ENCODE assay signal across 9 mouse cellular contexts in the genomic region with DNA sequence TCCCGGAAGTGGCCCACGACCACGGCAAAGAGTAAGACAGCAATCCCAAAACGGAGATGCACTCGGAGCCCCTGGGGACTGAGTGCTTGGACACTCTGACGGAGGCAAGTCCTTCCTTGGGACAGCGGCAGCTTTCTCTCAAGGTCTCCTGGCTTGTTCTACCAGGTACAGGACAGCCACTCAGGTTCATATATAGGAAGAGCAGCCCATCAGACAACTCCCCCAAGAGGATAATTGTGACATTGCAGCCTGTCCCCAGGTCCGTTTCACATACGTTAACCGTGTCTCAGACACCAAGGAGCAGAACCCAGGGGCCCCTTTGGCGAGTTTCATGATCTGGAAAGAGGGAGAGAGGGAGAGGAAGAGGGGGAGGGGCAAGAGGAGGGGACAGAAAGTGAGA. TPM values are rescaled to one million over a fixed set of nuclear protein-coding genes. Genes with fewer than 3 reads are reported as not detected.
A peak's percentile ranks its signal among the peaks of the same experiment; 100 is the strongest.
DNase-seq lines count a peak whose midpoint lies in the region; ATAC-seq and TF ChIP-seq lines count a peak whose summit lies in the region.
"Had no signal": no experiment of that assay in that cellular context is flagged by ENCODE, and none has a peak within 500 bp of the region (broad histone marks: within the 10 kb centered on the region; RNA-seq: fewer than 3 reads in every experiment).

No protein-coding gene starts in this region.

- H3K9ac ChIP-seq in liver, embryonic 16.5 days (ENCODE audit: low read depth, low read length), result no peak overlapping the region
- H3K9ac ChIP-seq: hindbrain, embryonic 15.5 days had no signal

- peak; percentile 63 for ATAC-seq in CD4-positive, CD25-positive, alpha-beta regulatory T cell, adult 4 months
- ATAC-seq in liver, embryonic 16.5 days (ENCODE audit: low read depth), result no peak

- H3K27ac ChIP-seq in layer of hippocampus, adult 2 months, result no peak overlapping the region; the same call in 1 of the 2 replicates
- H3K27ac ChIP-seq in liver, embryonic 16.5 days (ENCODE audit: low read length), result peak overlapping the region; percentile 43; the same call in 1 of the 2 replicates
- H3K27ac ChIP-seq: hindbrain, embryonic 15.5 days had no signal

- no peak overlapping the region for H3K4me3 ChIP-seq in layer of hippocampus, adult 2 months
- no peak overlapping the region for H3K4me3 ChIP-seq in liver, embryonic 16.5 days (ENCODE audit: low read depth, low read length)
- H3K4me3 ChIP-seq: hindbrain, embryonic 15.5 days had no signal

- 36% methylated on average over 11 of the region's 11 CpGs for WGBS in liver, embryonic 16.5 days (ENCODE audit: insufficient replicate concordance)

- no peaks in the 10 kb centered on the region; the same call in 1 of the 2 replicates for H3K9me3 ChIP-seq in liver, embryonic 16.5 days (replicated peaks; ENCODE audit: control insufficient read depth, low read length)
- H3K9me3 ChIP-seq: hindbrain, embryonic 15.5 days had no signal

- H3K4me1 ChIP-seq in liver, embryonic 16.5 days (ENCODE audit: control insufficient read depth, low read depth, low read length), result peaks cover 52% of the 10 kb centered on the region

- peak; percentile 49 for TF ChIP-seq CTCF in layer of hippocampus, adult 2 months (conservative IDR thresholded peaks at IDR 0.05)

- H3K36me3 ChIP-seq in liver, embryonic 16.5 days (ENCODE audit: control insufficient read depth, insufficient read depth), result no peaks in the 10 kb centered on the region
- H3K36me3 ChIP-seq: hindbrain, embryonic 15.5 days had no signal

- no peak overlapping the region for H3K4me2 ChIP-seq in liver, embryonic 16.5 days (ENCODE audit: low read depth, low read length)
- H3K4me2 ChIP-seq: hindbrain, embryonic 15.5 days had no signal

- no peaks in the 10 kb centered on the region for H3K27me3 ChIP-seq in liver, embryonic 16.5 days (ENCODE audit: control insufficient read depth, insufficient read depth, low read depth, low read length)
- H3K27me3 ChIP-seq: hindbrain, embryonic 15.5 days had no signal

- no peak for DNase-seq in layer of hippocampus, adult 2 months (ENCODE audit: low spot score in 2 of 2)
- no peak for DNase-seq in layer of hippocampus, postnatal 36 days
- DNase-seq in B cell, adult 2 months, result peak; percentile 60 to 65
- DNase-seq in right cerebral cortex, postnatal 4 days, result no peak
- DNase-seq in adrenal gland, postnatal 25 days, result no peak
- DNase-seq: cerebellum, adult 11 months had no signal

RNA-seq across cellular contexts. Expression of a gene that starts 18.4 kb away (rescaled TPM):
- total RNA-seq in layer of hippocampus, adult 2 months (2021), result 10 to 100 TPM in 1 of 2 experiments, 1 to 10 TPM in 1; 9.4 to 10.0 TPM
- 10 to 100 TPM; 10.2 to 11.4 TPM for total RNA-seq in layer of hippocampus, postnatal 36 days (2021)
- under 1 TPM in 1 of 2 experiments, not detected in 1; 0.08 TPM for polyA plus RNA-seq in CD4-positive, CD25-positive, alpha-beta regulatory T cell, adult 4 months (2017; shearing (Covaris generic))
- 2.2 and 2.7 TPM in 2 replicates for polyA plus RNA-seq in liver, embryonic 16.5 days (2015; fragmentation: Nextera tagmentation; extraction: Ambion mirVana)
- total RNA-seq in adrenal gland, postnatal 25 days (2021), result 97.9 and 117 TPM in 2 replicates

RNA-seq across cellular contexts. Expression of a gene that starts 40.1 kb away (rescaled TPM):
- total RNA-seq in layer of hippocampus, adult 2 months (2021), result 10 to 100 TPM; 23.3 to 27.2 TPM
- total RNA-seq in layer of hippocampus, postnatal 36 days (2021), result 10 to 100 TPM; 22.4 to 28.7 TPM
- 1 to 10 TPM; 6.7 to 8.0 TPM for polyA plus RNA-seq in CD4-positive, CD25-positive, alpha-beta regulatory T cell, adult 4 months (2017; shearing (Covaris generic))
- polyA plus RNA-seq in liver, embryonic 16.5 days (2015; fragmentation: Nextera tagmentation; extraction: Ambion mirVana), result 15.8 and 16.5 TPM in 2 replicates
- total RNA-seq in adrenal gland, postnatal 25 days (2021), result 21.2 and 30.4 TPM in 2 replicates

Comparison
In these comparisons a context has a peak if more than half of its experiments do, and no peak if none do; other contexts are left out.
1. DNase-seq: peak in B cell, adult 2 months (2 of 2); none in layer of hippocampus, adult 2 months (0 of 2), layer of hippocampus, postnatal 36 days (0 of 2), right cerebral cortex, postnatal 4 days (single experiment) and adrenal gland, postnatal 25 days (single experiment).